Mouse (Mus musculus) lung, embryonic 16.5 days (tissue): ENCODE data around the gene Hnrnpa2b1. TPM values are rescaled to one million over a fixed set of nuclear protein-coding genes. Genes with fewer than 3 reads are reported as not detected.
A peak's percentile ranks its signal among the peaks of the same experiment; 100 is the strongest.

Experiments
- ATAC-seq: fragments of 200-750 bp; cut with Nextera tagmentation; 2 replicates; pipeline ENCODE4 v1.8.0; 2017; ENCODE audit warnings: low read depth, mild to moderate bottlenecking, moderate library complexity
- H3K27ac ChIP-seq: fragments of 300-500 bp; sonication (generic); 2 replicates; pipeline ENCODE4 v1.5.1; 2014; ENCODE audit warnings: mild to moderate bottlenecking, control low read depth, low read length
- H3K27me3 ChIP-seq: fragments of 300-500 bp; sonication (generic); 2 replicates; pipeline ENCODE4 v1.6.1; 2014; ENCODE audit warnings: low read depth, low read length, mixed read lengths; ENCODE audit not compliant: control insufficient read depth, insufficient read depth
- H3K36me3 ChIP-seq: fragments of 300-500 bp; sonication (generic); 2 replicates; pipeline ENCODE4 v1.6.1; 2014; ENCODE audit warnings: low read length; ENCODE audit not compliant: control insufficient read depth, insufficient read depth
- H3K4me1 ChIP-seq: fragments of 300-500 bp; sonication (generic); replicated peaks from 2 replicates; pipeline ENCODE4 v1.6.1; 2014; ENCODE audit warnings: low read length, mixed read lengths; ENCODE audit not compliant: control insufficient read depth, insufficient read depth
- H3K4me2 ChIP-seq: fragments of 300-500 bp; sonication (generic); 2 replicates; pipeline ENCODE4 v1.6.1; 2014; ENCODE audit warnings: low read depth, low read length, control low read depth
- H3K4me3 ChIP-seq: fragments of 300-500 bp; sonication (generic); 2 replicates; pipeline ENCODE4 v1.5.1; 2014; ENCODE audit warnings: mild to moderate bottlenecking, low read length, control low read depth
- H3K9ac ChIP-seq: fragments of 300-500 bp; sonication (generic); 2 replicates; pipeline ENCODE4 v1.6.1; 2014; ENCODE audit warnings: low read length, control low read depth
- H3K9me3 ChIP-seq: fragments of 300-500 bp; sonication (generic); 2 replicates; pipeline ENCODE4 v1.6.1; 2016; ENCODE audit warnings: low read length; ENCODE audit not compliant: control insufficient read depth
- WGBS: fragments of 180-500 bp; shearing (Covaris S2); extraction: QIAGEN DNeasy Blood & Tissue Kit; methylation state at CpG from one replicate; pipeline ENCODE4 v1.1.7; 2014; 5-methylcytosine and 5-hydroxymethylcytosine counted together
- polyA plus RNA-seq: library from polyadenylated mRNA; unstranded; fragments of >200 nt; fragmentation: Nextera tagmentation; extraction: Ambion mirVana; gene quantifications from 2 replicates; pipeline ENCODE4 v1.2.1, GENCODE M21; 2015

Hnrnpa2b1 gene
- polyA plus RNA-seq, 1 experiment from 2014 or later = 1,925 TPM

DNA sequence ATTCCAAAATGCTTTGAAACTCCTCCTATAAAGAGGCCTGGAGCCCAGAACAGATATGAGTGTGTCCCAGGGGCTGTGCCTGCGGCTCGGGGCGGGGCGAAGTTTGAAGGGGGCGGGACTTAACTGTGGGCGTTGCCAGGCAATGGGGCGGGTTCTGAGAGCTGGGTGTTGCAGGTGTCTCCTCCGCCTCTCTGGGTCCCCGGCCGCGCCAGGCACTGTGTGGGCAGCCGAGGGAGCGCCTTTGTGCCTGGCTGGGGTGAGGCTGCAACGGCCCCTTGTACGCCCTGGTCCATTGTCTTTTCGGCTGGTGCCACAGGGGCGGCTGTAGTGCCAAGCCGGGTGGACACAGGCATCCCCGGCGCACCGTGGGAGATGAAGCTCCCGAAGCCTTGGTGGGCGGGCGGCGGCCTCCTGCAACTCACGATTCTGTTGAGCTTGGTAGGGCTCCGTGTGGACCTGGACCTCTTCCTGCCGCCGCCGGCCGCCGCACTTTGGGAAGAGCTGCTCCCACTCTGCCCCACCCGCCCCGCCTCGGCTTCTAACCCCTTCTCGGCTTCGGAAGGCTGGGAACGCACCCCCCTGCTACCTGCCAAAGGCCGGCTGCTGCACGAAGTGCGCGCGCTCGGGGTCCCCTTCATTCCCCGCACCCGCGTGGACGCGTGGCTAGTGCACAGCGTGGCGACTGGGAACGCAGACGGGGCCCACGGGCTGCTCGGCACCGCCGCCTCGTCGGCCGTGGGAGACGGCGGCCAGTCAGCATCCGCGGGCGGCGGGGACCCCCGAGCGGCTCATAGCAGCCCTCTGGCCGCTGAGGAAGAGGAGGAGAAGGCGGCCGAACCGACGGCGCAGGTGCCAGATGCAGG, 36.9 kb downstream of the Hnrnpa2b1 start, which contains the start of gene Nfe2l3:
Gene Nfe2l3 (plus strand): TSS at position 136 of the 863 bp plus-strand sequence.
- Histone ChIP-seq H3K4me1 (peaks cover 19% of the 10 kb centered on the region), H3K9me3 (no peaks in the 10 kb centered on the region), H3K27me3 (peaks cover 28% of the 10 kb centered on the region), H3K27ac (no peak within 1 kb of the TSS), H3K36me3 (no peaks in the 10 kb centered on the region), H3K9ac (peak within 1 kb of the TSS; percentile 62), H3K4me3 (peak within 1 kb of the TSS; percentile 58), H3K4me2 (peak within 1 kb of the TSS; percentile 93)
- ATAC-seq = peak; percentile 95
- WGBS = 1% methylated on average over 71 of the region's 74 CpGs

DNA sequence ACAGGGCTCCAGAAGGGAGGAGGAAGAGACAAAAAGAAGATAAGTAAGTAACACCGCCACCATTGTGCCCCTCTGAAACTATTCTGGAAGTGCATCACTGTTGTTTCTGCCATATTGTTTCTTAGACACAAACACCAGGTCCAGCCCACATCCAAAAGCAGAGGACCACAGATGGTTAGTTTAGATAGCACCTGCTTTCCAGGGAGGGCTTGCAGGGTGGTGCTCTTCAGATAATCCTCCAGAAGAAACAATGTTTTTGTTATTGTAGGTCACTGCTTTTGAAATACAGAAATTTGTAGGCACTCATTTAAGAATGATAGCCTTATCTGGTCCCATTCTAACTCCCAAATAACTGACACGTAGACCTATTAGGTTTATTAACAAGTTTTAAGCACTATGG, 45.2 kb downstream of the Hnrnpa2b1 start:
- ATAC-seq = no peak
- Histone ChIP-seq H3K27me3 (no peaks in the 10 kb centered on the region), H3K4me2 (no peak overlapping the region), H3K4me3 (no peak overlapping the region), H3K9me3 (peaks cover 3% of the 10 kb centered on the region; the same call in 1 of the 2 replicates), H3K36me3 (no peaks in the 10 kb centered on the region), H3K27ac (no peak overlapping the region), H3K4me1 (no peaks in the 10 kb centered on the region), H3K9ac (no peak overlapping the region)
- WGBS = 86% methylated on average over 2 of the region's 2 CpGs

GRCm38 (mm10) chr6:51423466-51424122, 46.1 kb downstream of the Hnrnpa2b1 start:
- Histone ChIP-seq H3K9me3 (peaks cover 3% of the 10 kb centered on the region; the same call in 1 of the 2 replicates), H3K27ac (no peak overlapping the region), H3K27me3 (no peaks in the 10 kb centered on the region), H3K4me2 (no peak overlapping the region), H3K4me3 (no peak overlapping the region), H3K4me1 (no peaks in the 10 kb centered on the region), H3K9ac (no peak overlapping the region), H3K36me3 (no peaks in the 10 kb centered on the region)
- 43% methylated on average over 11 of the region's 11 CpGs for WGBS
- no peak for ATAC-seq

GRCm38 (mm10) chr6:51417306-51417936, 52.3 kb downstream of the Hnrnpa2b1 start:
- ATAC-seq = no peak
- Histone ChIP-seq H3K36me3 (no peaks in the 10 kb centered on the region), H3K27me3 (no peaks in the 10 kb centered on the region), H3K4me2 (no peak overlapping the region), H3K4me1 (no peaks in the 10 kb centered on the region), H3K27ac (no peak overlapping the region), H3K4me3 (no peak overlapping the region), H3K9ac (no peak overlapping the region), H3K9me3 (peaks cover 3% of the 10 kb centered on the region; the same call in 1 of the 2 replicates)
- 78% methylated on average over 4 of the region's 4 CpGs for WGBS

GRCm38 (mm10) chr6:51416433-51416832, 53.3 kb downstream of the Hnrnpa2b1 start:
- Histone ChIP-seq H3K27ac (no peak overlapping the region), H3K4me3 (no peak overlapping the region), H3K4me1 (no peaks in the 10 kb centered on the region), H3K27me3 (no peaks in the 10 kb centered on the region), H3K9me3 (no peaks in the 10 kb centered on the region), H3K9ac (no peak overlapping the region), H3K4me2 (no peak overlapping the region), H3K36me3 (no peaks in the 10 kb centered on the region)
- no peak for ATAC-seq
- 35% methylated on average over 1 of the region's 1 CpGs for WGBS

Other genes with a start within 250 kb of the Hnrnpa2b1 start
- gene Nfe2l3, start 37.2 kb downstream of the Hnrnpa2b1 start, polyA plus RNA-seq = 1.7 TPM in 2 replicates
- gene Cbx3, start 466 bp upstream of the Hnrnpa2b1 start, polyA plus RNA-seq = 443 and 509 TPM in 2 replicates
- gene Snx10, start 54.0 kb upstream of the Hnrnpa2b1 start, polyA plus RNA-seq = 14.1 and 14.4 TPM in 2 replicates